Mouse (Mus musculus): ENCODE data around the gene Defb38. TPM values are rescaled to one million over a fixed set of nuclear protein-coding genes. Genes with fewer than 3 reads are reported as not detected.

Gene Defb38
- polyA plus RNA-seq (2016; fragmentation: Nextera tagmentation; extraction: Ambion mirVana): not detected in 2 replicates

GRCm38 (mm10) chr8:19026466-19026865, at the start of gene Defb38:
Gene Defb38, minus strand, starts transcription at chr8:19026566.
- H3K36me3 ChIP-seq: no peaks in the 10 kb centered on the region
- no peaks in the 10 kb centered on the region for H3K4me1 ChIP-seq
- no peaks in the 10 kb centered on the region for H3K27me3 ChIP-seq
- H3K4me3 ChIP-seq: no peak within 1 kb of the TSS
- no peak within 1 kb of the TSS for H3K27ac ChIP-seq (replicated peaks)
- 87% methylated on average over 1 of the region's 1 CpGs for WGBS
- no peak for ATAC-seq (ENCODE audit: low FRiP score, low read depth)
- no peaks in the 10 kb centered on the region for H3K9me3 ChIP-seq
- no peak within 1 kb of the TSS for H3K4me2 ChIP-seq (replicated peaks)
- no peak within 1 kb of the TSS for H3K9ac ChIP-seq (replicated peaks)

GRCm38 (mm10) chr8:19066013-19066412, 39.6 kb upstream of the Defb38 start:
- H3K27me3 ChIP-seq: no peaks in the 10 kb centered on the region
- peaks cover 18% of the 10 kb centered on the region for H3K9me3 ChIP-seq
- no peaks in the 10 kb centered on the region for H3K36me3 ChIP-seq
- WGBS: 75% methylated on average over 2 of the region's 2 CpGs
- no peak overlapping the region for H3K9ac ChIP-seq (replicated peaks)
- no peak overlapping the region for H3K27ac ChIP-seq (replicated peaks)
- no peak for ATAC-seq (ENCODE audit: low FRiP score, low read depth)
- H3K4me1 ChIP-seq: no peaks in the 10 kb centered on the region
- H3K4me3 ChIP-seq: no peak overlapping the region
- no peak overlapping the region for H3K4me2 ChIP-seq (replicated peaks)

GRCm38 (mm10) chr8:19064710-19065109, 38.3 kb upstream of the Defb38 start, which contains the start of gene Defb39:
Gene Defb39, minus strand, starts transcription at chr8:19064810.
- H3K36me3 ChIP-seq: no peaks in the 10 kb centered on the region
- H3K4me2 ChIP-seq (replicated peaks): no peak within 1 kb of the TSS
- no peaks in the 10 kb centered on the region for H3K4me1 ChIP-seq
- H3K27ac ChIP-seq (replicated peaks): no peak within 1 kb of the TSS
- 74% methylated on average over 1 of the region's 1 CpGs for WGBS
- no peak within 1 kb of the TSS for H3K9ac ChIP-seq (replicated peaks)
- H3K27me3 ChIP-seq: no peaks in the 10 kb centered on the region
- no peak for ATAC-seq (ENCODE audit: low FRiP score, low read depth)
- no peak within 1 kb of the TSS for H3K4me3 ChIP-seq
- H3K9me3 ChIP-seq: peaks cover 18% of the 10 kb centered on the region

- Histone ChIP-seq H3K4me1 (no peaks in the 10 kb centered on the region), H3K27ac (replicated peaks) (no peak overlapping the region), H3K27me3 (no peaks in the 10 kb centered on the region), H3K9ac (replicated peaks) (no peak overlapping the region), H3K9me3 (peaks cover 18% of the 10 kb centered on the region), H3K4me3 (no peak overlapping the region), H3K4me2 (replicated peaks) (no peak overlapping the region), H3K36me3 (no peaks in the 10 kb centered on the region)
- no peak for ATAC-seq (ENCODE audit: low FRiP score, low read depth)
Observed at GRCm38 (mm10) chr8:19062891-19063290, 36.5 kb upstream of the Defb38 start.

GRCm38 (mm10) chr8:19045242-19045641, 18.9 kb upstream of the Defb38 start:
- Histone ChIP-seq H3K27ac (replicated peaks) (no peak overlapping the region), H3K4me3 (no peak overlapping the region), H3K9me3 (0 out of 2 replicates have a peak, but pooled peaks cover under 1% of the 10 kb centered on the region), H3K27me3 (no peaks in the 10 kb centered on the region), H3K9ac (replicated peaks) (no peak overlapping the region), H3K4me1 (no peaks in the 10 kb centered on the region), H3K4me2 (replicated peaks) (no peak overlapping the region), H3K36me3 (no peaks in the 10 kb centered on the region)
- no peak for ATAC-seq (ENCODE audit: low FRiP score, low read depth)
- WGBS: 93% methylated on average over 14 of the region's 14 CpGs

Other genes with a start within 250 kb of the Defb38 start
- gene Defb40, start 48.3 kb downstream of the Defb38 start, polyA plus RNA-seq (2016; fragmentation: Nextera tagmentation; extraction: Ambion mirVana): not detected in 2 replicates
- gene Defb37, start 35.5 kb downstream of the Defb38 start, polyA plus RNA-seq (2016; fragmentation: Nextera tagmentation; extraction: Ambion mirVana): not detected in 2 replicates
- gene Defb39, start 38.2 kb upstream of the Defb38 start, polyA plus RNA-seq (2016; fragmentation: Nextera tagmentation; extraction: Ambion mirVana): not detected in 2 replicates
- gene Defb12, start 88.3 kb upstream of the Defb38 start, polyA plus RNA-seq (2016; fragmentation: Nextera tagmentation; extraction: Ambion mirVana): not detected in 2 replicates
- not detected in 2 replicates for gene Defb34, start 97.2 kb upstream of the Defb38 start, polyA plus RNA-seq (2016; fragmentation: Nextera tagmentation; extraction: Ambion mirVana)
- not detected in 2 replicates for gene Gm45826, start 114.2 kb upstream of the Defb38 start, polyA plus RNA-seq (2016; fragmentation: Nextera tagmentation; extraction: Ambion mirVana)
- gene Defb14, start 167.8 kb upstream of the Defb38 start, polyA plus RNA-seq (2016; fragmentation: Nextera tagmentation; extraction: Ambion mirVana): not detected in 2 replicates
- not detected in 2 replicates for gene Defb4, start 172.1 kb upstream of the Defb38 start, polyA plus RNA-seq (2016; fragmentation: Nextera tagmentation; extraction: Ambion mirVana)
- gene Defb6, start 198.9 kb upstream of the Defb38 start, polyA plus RNA-seq (2016; fragmentation: Nextera tagmentation; extraction: Ambion mirVana): not detected in 2 replicates
- not detected in 2 replicates for gene Defb46, start 213.3 kb upstream of the Defb38 start, polyA plus RNA-seq (2016; fragmentation: Nextera tagmentation; extraction: Ambion mirVana)
- gene Defb5, start 221.0 kb upstream of the Defb38 start, polyA plus RNA-seq (2016; fragmentation: Nextera tagmentation; extraction: Ambion mirVana): not detected in 2 replicates

Data from midbrain, embryonic 12.5 days (tissue).